Mouse (Mus musculus) ES-Bruce4 (cell line): ENCODE data around the gene Lpar3.

Source experiments
- CTCF ChIP-seq: IDR thresholded peaks from one replicate; pipeline ENCODE4 v1.8.1; 2011; ENCODE audit warnings: low read depth, low read length
- POLR2A ChIP-seq: IDR thresholded peaks from one replicate; pipeline ENCODE4 v1.8.1; 2011; ENCODE audit warnings: low read length; ENCODE audit not compliant: insufficient read depth

GRCm38 (mm10) chr3:146315414-146315813 lies 94.7 kb downstream of the Lpar3 start:
- TF ChIP-seq POLR2A (no peak), CTCF (no peak)
